Mouse (Mus musculus) neural tube, embryonic 12.5 days (tissue): ENCODE results near the gene Rsad1. TPM values are rescaled to one million over a fixed set of nuclear protein-coding genes. Genes with fewer than 3 reads are reported as not detected.

Source experiments
- ATAC-seq: fragments of 200-750 bp; cut with Nextera tagmentation; 2 replicates; pipeline ENCODE4 v1.8.0; 2017; ENCODE audit warnings: low read depth, mild to moderate bottlenecking, moderate TSS enrichment, moderate library complexity; ENCODE audit not compliant: low FRiP score
- H3K27ac ChIP-seq: fragments of 300-500 bp; sonication (generic); 2 replicates; pipeline ENCODE4 v1.5.1; 2016
- H3K27me3 ChIP-seq: fragments of 300-500 bp; sonication (generic); replicated peaks from 2 replicates; pipeline ENCODE4 v1.6.1; 2016; ENCODE audit warnings: mild to moderate bottlenecking
- H3K36me3 ChIP-seq: fragments of 300-500 bp; sonication (generic); 2 replicates; pipeline ENCODE4 v1.6.1; 2016; ENCODE audit warnings: mild to moderate bottlenecking
- H3K4me1 ChIP-seq: fragments of 300-500 bp; sonication (generic); 2 replicates; pipeline ENCODE4 v1.6.1; 2016
- H3K4me2 ChIP-seq: fragments of 300-500 bp; sonication (generic); replicated peaks from 2 replicates; pipeline ENCODE4 v1.6.1; 2016; ENCODE audit warnings: mild to moderate bottlenecking
- H3K4me3 ChIP-seq: fragments of 300-500 bp; sonication (generic); 2 replicates; pipeline ENCODE4 v1.5.1; 2016
- H3K9ac ChIP-seq: fragments of 300-500 bp; sonication (generic); 2 replicates; pipeline ENCODE4 v1.6.1; 2016; ENCODE audit warnings: mild to moderate bottlenecking
- H3K9me3 ChIP-seq: fragments of 300-500 bp; sonication (generic); 2 replicates; pipeline ENCODE4 v1.6.1; 2016; ENCODE audit warnings: mild to moderate bottlenecking
- WGBS: fragments of 180-500 bp; shearing (Covaris S2); methylation state at CpG from one replicate; pipeline ENCODE4 v1.1.7; 2016; 5-methylcytosine and 5-hydroxymethylcytosine counted together
- polyA plus RNA-seq: library from polyadenylated mRNA; unstranded; fragments of >200 nt; fragmentation: Nextera tagmentation; extraction: Ambion mirVana; gene quantifications from 2 replicates; pipeline ENCODE4 v1.2.1, GENCODE M21; 2016

Gene Rsad1
- polyA plus RNA-seq, 1 experiment from 2014 or later: 3.8 TPM

DNA sequence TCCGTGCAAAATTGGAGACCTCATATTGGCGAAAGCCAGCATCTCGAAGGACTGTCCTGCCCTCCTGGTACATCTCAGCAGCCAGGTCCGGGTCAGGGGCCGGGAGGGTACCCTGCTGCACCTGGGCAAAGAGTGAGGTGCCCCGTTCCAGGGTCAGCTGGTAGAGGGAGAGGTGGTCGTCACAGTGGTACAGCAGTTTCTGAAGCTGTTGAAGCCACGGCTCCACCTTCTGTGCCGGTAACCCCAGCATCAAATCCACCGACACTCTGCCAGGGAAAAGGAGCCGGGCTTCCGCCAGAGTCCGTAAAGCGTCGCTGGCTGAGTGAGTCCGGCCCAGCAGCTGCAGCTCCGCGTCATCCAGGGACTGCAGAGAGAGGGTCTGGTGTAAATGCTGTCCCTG is 4.6 kb downstream of the Rsad1 start:
- Histone ChIP-seq H3K9ac (no peak overlapping the region), H3K9me3 (no peaks in the 10 kb centered on the region), H3K4me1 (peaks cover 11% of the 10 kb centered on the region), H3K4me2 (peak overlapping the region; percentile 36), H3K4me3 (no peak overlapping the region), H3K27me3 (no peaks in the 10 kb centered on the region), H3K36me3 (no peaks in the 10 kb centered on the region; the same call in 1 of the 2 replicates), H3K27ac (no peak overlapping the region)
- whole genome bisulfite sequencing: 54% methylated on average over 18 of the region's 18 CpGs
- ATAC-seq: no peak

DNA sequence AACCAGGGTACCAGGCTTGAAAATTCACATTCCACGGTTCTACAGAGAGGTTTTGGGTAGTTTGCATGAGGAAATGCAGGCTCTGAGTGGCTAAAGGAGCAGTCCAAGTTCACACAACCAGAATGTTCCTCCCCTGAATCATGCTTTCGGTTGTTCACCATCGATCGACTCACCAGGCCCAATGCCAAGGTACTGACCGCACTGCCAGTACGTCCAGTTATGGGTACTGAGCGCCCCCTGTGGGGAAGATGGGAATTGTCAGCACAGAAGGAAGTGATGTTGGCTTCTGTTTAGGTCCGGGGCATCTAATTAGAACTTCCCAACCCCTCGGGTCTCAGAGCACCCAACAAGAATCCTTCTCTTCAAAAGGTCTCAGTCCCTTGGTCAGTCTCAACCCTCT is 5.1 kb downstream of the Rsad1 start:
- Histone ChIP-seq H3K9me3 (no peaks in the 10 kb centered on the region), H3K27ac (no peak overlapping the region), H3K27me3 (no peaks in the 10 kb centered on the region), H3K9ac (no peak overlapping the region), H3K4me3 (no peak overlapping the region), H3K4me1 (peaks cover 11% of the 10 kb centered on the region), H3K36me3 (no peaks in the 10 kb centered on the region; the same call in 1 of the 2 replicates), H3K4me2 (peak overlapping the region; percentile 36)
- WGBS: 42% methylated on average over 9 of the region's 9 CpGs
- no peak for ATAC-seq

DNA sequence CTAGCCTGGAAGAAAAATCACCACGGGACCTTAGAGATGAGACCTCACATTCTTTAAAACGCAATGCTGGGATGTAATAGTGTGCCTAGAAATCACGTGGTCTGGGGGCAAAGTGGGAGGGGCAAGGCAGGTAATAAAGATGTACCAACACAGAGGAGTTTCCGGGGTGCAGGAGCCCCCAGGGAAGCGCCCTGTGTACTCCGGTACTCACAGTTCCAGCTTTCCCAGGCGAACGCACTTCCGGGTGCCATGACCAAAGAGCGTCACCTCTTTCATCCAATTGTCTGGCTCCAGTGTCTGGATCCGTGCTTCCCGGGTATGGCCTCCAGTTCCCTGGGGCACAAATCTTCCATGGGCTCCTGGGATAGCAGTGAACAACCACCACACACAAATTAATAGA is 5.7 kb downstream of the Rsad1 start:
- Histone ChIP-seq H3K9ac (no peak overlapping the region), H3K27me3 (no peaks in the 10 kb centered on the region), H3K4me3 (no peak overlapping the region), H3K4me1 (peaks cover 8% of the 10 kb centered on the region), H3K36me3 (no peaks in the 10 kb centered on the region; the same call in 1 of the 2 replicates), H3K27ac (no peak overlapping the region), H3K4me2 (no peak overlapping the region), H3K9me3 (no peaks in the 10 kb centered on the region)
- 83% methylated on average over 12 of the region's 12 CpGs for WGBS
- no peak for ATAC-seq

GRCm38 (mm10) chr11:94542400-94542799 is 6.7 kb downstream of the Rsad1 start:
- Histone ChIP-seq H3K27ac (no peak overlapping the region), H3K36me3 (no peaks in the 10 kb centered on the region; the same call in 1 of the 2 replicates), H3K9me3 (no peaks in the 10 kb centered on the region), H3K9ac (no peak overlapping the region), H3K4me1 (0 out of 2 replicates have a peak, but pooled peaks cover 4% of the 10 kb centered on the region), H3K27me3 (no peaks in the 10 kb centered on the region), H3K4me3 (no peak overlapping the region), H3K4me2 (no peak overlapping the region)
- ATAC-seq: no peak
- 92% methylated on average over 4 of the region's 4 CpGs for WGBS

DNA sequence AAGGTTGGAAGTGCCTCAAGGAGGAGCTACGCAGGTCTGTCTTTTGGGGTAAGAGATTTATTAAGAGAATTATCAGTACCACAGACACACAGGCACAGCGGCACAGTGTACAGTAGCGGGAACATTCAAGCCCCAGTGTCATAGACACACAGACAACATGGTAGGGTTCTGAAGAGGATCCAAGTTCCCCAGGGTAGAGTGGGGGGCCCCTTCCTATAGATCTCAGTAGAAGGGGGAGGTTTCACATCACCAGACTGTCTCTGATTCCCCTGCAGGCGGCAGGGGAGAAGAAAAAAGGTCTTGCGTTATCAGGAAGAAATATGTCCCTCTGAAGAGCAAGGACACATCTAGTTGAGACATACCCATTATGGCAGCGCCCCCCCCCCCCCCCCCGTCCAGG is 9.3 kb downstream of the Rsad1 start:
- Histone ChIP-seq H3K27me3 (no peaks in the 10 kb centered on the region), H3K4me2 (no peak overlapping the region), H3K9me3 (no peaks in the 10 kb centered on the region), H3K27ac (no peak overlapping the region), H3K9ac (no peak overlapping the region), H3K4me1 (0 out of 2 replicates have a peak, but pooled peaks cover 4% of the 10 kb centered on the region), H3K4me3 (no peak overlapping the region), H3K36me3 (no peaks in the 10 kb centered on the region; the same call in 1 of the 2 replicates)
- 72% methylated on average over 7 of the region's 7 CpGs for WGBS
- ATAC-seq: no peak

DNA sequence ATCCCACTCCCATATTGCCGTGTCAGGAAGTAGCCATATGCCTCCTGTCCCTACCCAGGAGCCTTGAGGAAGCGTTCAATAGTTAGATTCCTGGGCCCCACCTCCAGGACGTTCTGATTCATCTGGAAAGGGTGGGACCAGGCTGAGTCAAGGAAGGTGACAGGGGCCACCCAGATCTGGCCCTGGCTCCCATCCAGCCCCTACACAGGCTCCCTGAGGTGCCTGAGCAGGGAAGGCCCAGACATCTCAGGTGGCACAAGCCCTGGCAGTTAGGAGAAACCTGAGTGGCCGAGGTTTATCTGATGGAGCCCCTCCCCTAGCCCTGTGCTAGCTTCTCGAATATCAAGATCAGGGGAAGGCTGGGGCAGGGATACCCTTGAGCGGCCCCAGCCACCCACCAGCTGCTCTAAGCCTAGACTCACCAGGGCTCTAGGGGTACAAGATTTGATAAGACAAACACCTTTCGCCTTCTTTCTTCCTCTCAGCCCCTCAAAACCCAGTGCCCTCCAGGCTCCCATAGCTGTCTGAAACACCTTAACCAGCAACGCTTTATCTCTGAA is 10.2 kb downstream of the Rsad1 start:
- Histone ChIP-seq H3K36me3 (no peaks in the 10 kb centered on the region; the same call in 1 of the 2 replicates), H3K9me3 (no peaks in the 10 kb centered on the region), H3K4me3 (no peak overlapping the region), H3K27ac (no peak overlapping the region), H3K9ac (no peak overlapping the region), H3K27me3 (no peaks in the 10 kb centered on the region), H3K4me2 (no peak overlapping the region), H3K4me1 (no peaks in the 10 kb centered on the region)
- ATAC-seq: no peak
- WGBS: 68% methylated on average over 8 of the region's 8 CpGs

DNA sequence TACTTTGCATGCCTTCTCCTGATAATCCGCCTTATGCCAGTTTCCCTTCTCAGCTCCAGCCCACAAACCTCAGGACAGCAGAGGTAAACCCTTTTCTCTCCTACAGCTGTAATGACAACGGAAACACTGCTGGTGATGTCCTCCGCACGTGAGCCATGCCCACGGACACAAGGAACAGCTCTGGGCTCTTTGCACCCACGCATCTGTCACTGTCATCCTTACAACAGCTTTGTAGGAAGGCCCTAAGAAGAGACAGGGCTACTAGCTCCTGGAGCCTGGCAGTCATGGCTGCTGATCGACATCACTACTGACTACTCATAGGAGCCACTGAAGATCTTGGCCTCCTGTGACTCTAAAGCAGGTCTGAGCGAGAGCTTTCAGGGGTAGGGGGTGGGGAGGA is 15.9 kb downstream of the Rsad1 start:
- no peak for ATAC-seq
- H3K9me3 ChIP-seq: no peaks in the 10 kb centered on the region
- H3K4me1 ChIP-seq: no peaks in the 10 kb centered on the region
- H3K27ac ChIP-seq: no peak overlapping the region
- H3K27me3 ChIP-seq: no peaks in the 10 kb centered on the region
- no peak overlapping the region for H3K9ac ChIP-seq
- H3K36me3 ChIP-seq: no peaks in the 10 kb centered on the region
- H3K4me3 ChIP-seq: no peak overlapping the region
- no peak overlapping the region for H3K4me2 ChIP-seq
- 82% methylated on average over 8 of the region's 8 CpGs for WGBS

GRCm38 (mm10) chr11:94528879-94529278 is 20.2 kb downstream of the Rsad1 start:
- no peaks in the 10 kb centered on the region for H3K9me3 ChIP-seq
- H3K27ac ChIP-seq: no peak overlapping the region
- WGBS: 59% methylated on average over 3 of the region's 3 CpGs
- ATAC-seq: no peak
- no peak overlapping the region for H3K4me2 ChIP-seq
- no peak overlapping the region for H3K4me3 ChIP-seq
- H3K9ac ChIP-seq: no peak overlapping the region
- H3K27me3 ChIP-seq: no peaks in the 10 kb centered on the region
- H3K4me1 ChIP-seq: 0 out of 2 replicates have a peak, but pooled peaks cover 4% of the 10 kb centered on the region
- H3K36me3 ChIP-seq: no peaks in the 10 kb centered on the region

GRCm38 (mm10) chr11:94526171-94526879 is 22.7 kb downstream of the Rsad1 start:
- ATAC-seq: no peak
- H3K9ac ChIP-seq: no peak overlapping the region
- no peak overlapping the region for H3K4me3 ChIP-seq
- peaks cover 7% of the 10 kb centered on the region; the same call in 1 of the 2 replicates for H3K4me1 ChIP-seq
- no peak overlapping the region for H3K4me2 ChIP-seq
- no peaks in the 10 kb centered on the region for H3K36me3 ChIP-seq
- H3K27me3 ChIP-seq: no peaks in the 10 kb centered on the region
- no peaks in the 10 kb centered on the region for H3K9me3 ChIP-seq
- no peak overlapping the region for H3K27ac ChIP-seq
- 42% methylated on average over 9 of the region's 9 CpGs for WGBS

DNA sequence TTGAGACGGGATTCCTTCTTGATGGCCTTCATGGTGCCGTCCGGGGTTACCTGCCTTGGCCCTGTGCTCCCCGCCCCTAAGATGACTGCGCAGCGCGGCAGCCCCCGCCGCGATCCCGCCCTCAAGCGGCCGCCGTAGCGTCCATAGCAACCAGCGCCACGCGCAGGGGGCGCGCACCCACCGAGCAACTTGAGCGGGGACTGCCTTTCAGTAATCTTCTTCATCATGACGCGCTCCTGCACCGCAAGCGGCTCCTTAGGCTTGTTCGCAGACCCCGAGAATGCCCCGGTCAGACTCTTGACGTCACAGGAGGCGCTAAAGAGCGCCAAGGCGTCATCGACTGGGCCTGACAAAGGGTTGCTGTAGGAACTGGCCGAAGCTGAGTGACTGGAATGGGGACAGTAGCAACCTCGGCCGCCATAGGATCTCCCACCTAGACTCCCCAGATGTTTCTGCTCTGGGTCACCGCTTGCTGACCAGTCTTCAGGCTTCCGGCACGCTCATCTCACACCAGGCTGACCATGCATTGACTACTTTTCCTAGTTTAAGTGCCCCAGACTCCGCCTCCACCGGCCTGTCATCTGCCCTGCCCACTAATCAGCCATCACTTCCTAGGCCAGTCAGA is 27.7 kb downstream of the Rsad1 start, which contains the start of gene Mycbpap:
Gene Mycbpap, minus strand, starts transcription at position 524 of the 625 bp plus-strand sequence.
- Histone ChIP-seq H3K27me3 (no peaks in the 10 kb centered on the region), H3K9me3 (no peaks in the 10 kb centered on the region), H3K36me3 (no peaks in the 10 kb centered on the region), H3K4me2 (peak within 1 kb of the TSS; percentile 87), H3K4me1 (peaks cover 10% of the 10 kb centered on the region), H3K9ac (peak within 1 kb of the TSS; percentile 60), H3K4me3 (peak within 1 kb of the TSS; percentile 50), H3K27ac (no peak within 1 kb of the TSS)
- peak; percentile 53 for ATAC-seq
- WGBS: under 1% methylated on average over 42 of the region's 42 CpGs

DNA sequence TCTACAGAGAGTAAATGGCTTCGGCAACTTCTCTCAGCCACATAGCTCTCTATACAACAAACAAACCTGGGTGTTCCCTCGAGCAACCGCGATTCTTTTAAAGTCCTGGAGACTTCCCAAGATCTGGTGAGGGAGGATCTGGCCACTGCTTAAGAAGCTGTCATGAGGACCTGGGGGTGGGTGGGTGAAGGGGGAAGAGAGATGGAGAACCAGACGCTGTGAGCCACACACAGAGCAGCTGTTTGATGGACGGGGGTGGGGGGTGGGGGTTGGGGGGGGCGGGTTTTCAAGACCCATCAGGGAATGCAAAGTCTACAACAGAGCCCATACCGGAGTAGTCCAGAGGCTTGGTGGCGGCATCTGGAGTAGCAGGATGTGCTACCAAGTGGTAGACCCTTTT is 35.6 kb downstream of the Rsad1 start:
- Histone ChIP-seq H3K9ac (no peak overlapping the region), H3K27me3 (no peaks in the 10 kb centered on the region), H3K4me3 (no peak overlapping the region), H3K36me3 (no peaks in the 10 kb centered on the region), H3K27ac (no peak overlapping the region), H3K4me2 (no peak overlapping the region), H3K4me1 (no peaks in the 10 kb centered on the region; the same call in 1 of the 2 replicates), H3K9me3 (no peaks in the 10 kb centered on the region)
- 71% methylated on average over 9 of the region's 9 CpGs for WGBS
- no peak for ATAC-seq

DNA sequence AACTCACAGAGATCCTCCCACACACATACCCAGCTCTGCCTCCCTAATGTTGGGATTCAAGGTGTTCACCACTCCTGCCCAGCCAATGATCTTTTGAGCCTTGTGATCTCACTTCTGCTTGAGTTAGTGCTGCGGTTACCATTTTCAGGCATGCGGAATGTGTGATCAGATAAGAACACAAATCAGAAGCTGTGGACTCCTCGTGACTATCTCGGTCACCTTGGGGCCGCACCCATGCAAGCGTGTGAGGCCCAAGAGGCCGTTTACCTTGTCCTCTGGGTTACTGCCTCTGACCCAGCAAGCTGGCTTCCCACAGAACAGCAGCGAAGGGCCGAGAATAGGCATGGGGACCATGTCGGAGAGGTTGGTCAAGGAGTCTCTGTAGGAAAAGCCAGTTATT is 40.1 kb downstream of the Rsad1 start:
- H3K27ac ChIP-seq: no peak overlapping the region
- no peaks in the 10 kb centered on the region for H3K9me3 ChIP-seq
- H3K4me3 ChIP-seq: no peak overlapping the region
- ATAC-seq: no peak
- WGBS: 93% methylated on average over 10 of the region's 10 CpGs
- no peak overlapping the region for H3K4me2 ChIP-seq
- H3K36me3 ChIP-seq: no peaks in the 10 kb centered on the region
- H3K9ac ChIP-seq: no peak overlapping the region
- H3K4me1 ChIP-seq: no peaks in the 10 kb centered on the region
- H3K27me3 ChIP-seq: no peaks in the 10 kb centered on the region
